Mouse (Mus musculus) lung, postnatal 25 days (tissue): ENCODE results near the gene Defb29.

Experiments
- DNase-seq: peaks from one replicate; pipeline ENCODE4 v3.0.0; 2022; ENCODE audit warnings: low spot score

Defb29 gene

GRCm38 (mm10) chr2:152500863-152501229 is 39.1 kb downstream of the Defb29 start:
- no peak for DNase-seq

GRCm38 (mm10) chr2:152500204-152500862 is 39.6 kb downstream of the Defb29 start:
- no peak for DNase-seq

- DNase-seq, result no peak
These were observed 41.9 kb downstream of the Defb29 start for GRCm38 (mm10) chr2:152498020-152498419.

- DNase-seq, result no peak
These were observed 46.7 kb downstream of the Defb29 start for GRCm38 (mm10) chr2:152493151-152493550.

- no peak for DNase-seq
These were observed 49.9 kb downstream of the Defb29 start, which contains the start of gene Defb22 for GRCm38 (mm10) chr2:152490038-152490437. Gene Defb22 (minus strand): TSS chr2:152490138.
